Mouse (Mus musculus): ENCODE measurements at regions not wholly inside any gene's neighbourhood (a gene's known extent, or its start where the extent isn't known, plus 50 kb on each side); places are given as distances from the start of the nearest gene placed in this dataset.

DNA sequence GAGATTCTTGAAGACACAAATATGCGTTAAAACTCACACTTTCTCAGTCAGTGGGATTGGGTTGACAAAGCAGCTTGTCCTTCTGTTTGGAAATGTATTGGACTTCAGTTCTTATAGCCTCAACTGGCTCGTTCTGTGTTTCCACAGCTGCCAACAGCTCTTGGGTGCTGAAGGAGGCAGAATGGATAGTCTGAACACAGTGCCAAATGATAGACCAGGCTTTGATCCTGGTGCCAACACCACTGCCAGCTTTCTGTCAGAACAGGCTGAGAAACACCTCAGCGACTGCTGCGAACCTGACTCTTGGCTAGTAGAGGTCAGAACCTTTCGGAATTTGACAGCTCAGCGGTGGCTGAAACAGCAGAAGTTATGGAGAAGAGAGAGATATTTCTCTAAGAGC is 215.9 kb upstream of the Thsd7b start:
- Histone ChIP-seq H3K9me3 (no peaks in the 10 kb centered on the region), H3K36me3 (no peaks in the 10 kb centered on the region), H3K27ac (no peak overlapping the region), H3K27me3 (ENCODE audit: insufficient read depth, poor library complexity, severe bottlenecking) (no peaks in the 10 kb centered on the region), H3K4me3 (no peak overlapping the region), H3K4me1 (no peaks in the 10 kb centered on the region)
- no peak for DNase-seq (ENCODE audit: low spot score)
- 60% methylated on average over 6 of the region's 6 CpGs for WGBS

DNA sequence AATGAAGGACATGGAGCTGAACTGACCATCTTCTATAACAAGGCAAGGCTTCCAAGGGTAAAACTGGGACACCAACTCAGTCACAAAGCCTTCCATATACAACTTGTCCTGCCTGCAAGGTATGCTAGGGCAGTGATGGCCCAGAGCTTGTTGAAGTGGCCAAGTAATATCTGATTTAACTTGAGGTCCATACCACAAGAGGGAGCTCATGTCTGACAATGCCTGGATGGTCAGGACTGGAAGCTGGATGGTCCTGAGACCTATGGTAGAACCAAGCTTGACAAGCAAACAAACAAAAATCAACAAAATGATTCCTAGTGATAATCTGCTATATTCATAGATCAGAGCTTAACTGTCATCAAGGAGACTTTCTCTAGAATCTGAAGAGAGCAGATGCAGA is 217.8 kb upstream of the Thsd7b start:
- no peak overlapping the region for H3K27ac ChIP-seq
- no peaks in the 10 kb centered on the region for H3K27me3 ChIP-seq (ENCODE audit: insufficient read depth, poor library complexity, severe bottlenecking)
- H3K36me3 ChIP-seq = no peaks in the 10 kb centered on the region
- no peak for DNase-seq (ENCODE audit: low spot score)
- H3K4me1 ChIP-seq = no peaks in the 10 kb centered on the region
- no peak overlapping the region for H3K4me3 ChIP-seq
- no peaks in the 10 kb centered on the region for H3K9me3 ChIP-seq

DNA sequence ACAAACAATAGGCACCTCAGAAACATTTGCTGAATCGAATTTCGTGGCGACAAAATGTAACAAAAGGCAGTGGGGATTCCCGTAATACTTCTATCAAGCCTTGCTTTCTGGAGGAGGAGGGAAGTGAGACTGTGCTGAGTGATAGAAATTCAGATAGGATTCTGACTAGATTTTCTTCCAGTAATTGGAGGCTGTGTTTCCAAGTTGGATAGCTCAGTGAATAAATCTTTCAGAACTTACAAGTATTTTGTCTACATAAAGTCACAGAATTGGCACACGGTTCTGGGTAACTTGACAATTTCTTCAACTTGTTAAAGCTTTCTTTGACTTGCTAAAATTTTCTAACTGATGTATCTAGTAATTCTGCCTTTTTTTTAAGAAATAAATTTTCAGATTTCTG is 239.4 kb upstream of the Thsd7b start:
- DNase-seq (ENCODE audit: low spot score) = no peak
- Histone ChIP-seq H3K4me1 (no peaks in the 10 kb centered on the region), H3K4me3 (no peak overlapping the region), H3K9me3 (no peaks in the 10 kb centered on the region), H3K27ac (no peak overlapping the region), H3K27me3 (ENCODE audit: insufficient read depth, poor library complexity, severe bottlenecking) (no peaks in the 10 kb centered on the region), H3K36me3 (no peaks in the 10 kb centered on the region)
- WGBS = 82% methylated on average over 5 of the region's 5 CpGs

DNA sequence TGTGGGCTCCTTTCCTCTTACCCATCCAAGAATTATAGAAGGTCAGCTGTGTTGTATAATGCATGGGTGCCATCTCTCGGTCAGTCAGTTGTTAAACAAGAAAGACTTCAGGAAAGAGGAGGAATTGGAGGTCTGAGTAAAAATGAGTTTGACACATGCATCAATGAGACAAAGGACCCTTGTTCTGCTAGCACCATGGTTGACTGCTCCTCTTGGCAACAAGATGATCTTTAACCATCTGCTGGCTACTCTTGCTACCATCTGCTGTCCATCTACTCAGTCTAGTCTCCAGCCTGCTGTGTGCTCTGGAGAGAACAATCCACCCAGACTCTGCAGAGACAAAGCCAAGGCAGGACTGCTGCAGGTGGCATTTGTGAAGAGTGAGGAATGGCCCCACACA is 267.2 kb upstream of the Thsd7b start:
- Histone ChIP-seq H3K9me3 (no peaks in the 10 kb centered on the region), H3K36me3 (no peaks in the 10 kb centered on the region), H3K27me3 (ENCODE audit: insufficient read depth, poor library complexity, severe bottlenecking) (no peaks in the 10 kb centered on the region), H3K4me3 (no peak overlapping the region), H3K27ac (no peak overlapping the region), H3K4me1 (no peaks in the 10 kb centered on the region)
- 93% methylated on average over 1 of the region's 1 CpGs for WGBS
- no peak for DNase-seq (ENCODE audit: low spot score)

DNA sequence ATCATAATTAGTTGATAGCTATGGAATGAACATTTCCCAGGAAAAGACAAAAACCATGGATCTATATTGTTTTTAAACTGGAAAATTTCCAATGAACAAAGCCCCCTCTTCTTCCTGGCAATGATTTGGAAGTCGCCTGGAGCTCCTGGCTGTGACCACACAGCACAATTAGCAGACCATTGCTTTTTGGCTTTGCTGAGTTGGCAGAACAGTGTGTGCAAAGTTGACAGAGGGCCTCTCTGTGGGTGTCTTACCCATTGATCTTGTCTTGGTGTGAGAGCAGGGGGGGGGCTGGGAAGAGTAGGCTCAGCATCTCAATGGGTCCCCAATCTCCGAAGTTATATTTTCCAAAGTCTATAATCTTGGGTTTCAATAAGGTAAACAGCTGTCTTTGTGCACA is 270.8 kb upstream of the Thsd7b start:
- 77% methylated on average over 2 of the region's 2 CpGs for WGBS
- Histone ChIP-seq H3K36me3 (no peaks in the 10 kb centered on the region), H3K4me1 (no peaks in the 10 kb centered on the region), H3K27ac (no peak overlapping the region), H3K4me3 (no peak overlapping the region), H3K27me3 (ENCODE audit: insufficient read depth, poor library complexity, severe bottlenecking) (no peaks in the 10 kb centered on the region), H3K9me3 (no peaks in the 10 kb centered on the region)
- no peak for DNase-seq (ENCODE audit: low spot score)

DNA sequence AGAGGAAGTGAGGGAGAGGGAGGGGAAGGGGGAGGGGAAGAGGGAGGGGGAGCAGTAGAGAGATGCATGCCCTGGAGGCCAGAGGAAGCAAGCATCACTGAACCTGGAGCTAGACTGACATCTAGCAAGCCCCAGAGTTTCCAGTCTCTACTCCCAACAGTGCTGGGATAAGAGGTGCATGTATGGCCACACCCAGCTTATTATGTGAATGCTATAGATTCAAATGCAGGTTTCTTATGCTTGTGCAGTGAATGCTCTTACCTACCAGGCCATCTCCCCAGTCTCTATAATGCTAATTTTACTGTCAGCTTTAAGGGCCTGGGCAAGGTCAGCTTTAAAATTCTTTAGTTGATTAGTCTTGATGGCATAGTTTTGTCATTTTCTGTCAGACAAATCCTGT is 271.3 kb upstream of the Thsd7b start:
- no peaks in the 10 kb centered on the region for H3K27me3 ChIP-seq (ENCODE audit: insufficient read depth, poor library complexity, severe bottlenecking)
- H3K4me1 ChIP-seq = no peaks in the 10 kb centered on the region
- DNase-seq (ENCODE audit: low spot score) = no peak
- no peaks in the 10 kb centered on the region for H3K9me3 ChIP-seq
- H3K4me3 ChIP-seq = no peak overlapping the region
- H3K36me3 ChIP-seq = no peaks in the 10 kb centered on the region
- no peak overlapping the region for H3K27ac ChIP-seq

DNA sequence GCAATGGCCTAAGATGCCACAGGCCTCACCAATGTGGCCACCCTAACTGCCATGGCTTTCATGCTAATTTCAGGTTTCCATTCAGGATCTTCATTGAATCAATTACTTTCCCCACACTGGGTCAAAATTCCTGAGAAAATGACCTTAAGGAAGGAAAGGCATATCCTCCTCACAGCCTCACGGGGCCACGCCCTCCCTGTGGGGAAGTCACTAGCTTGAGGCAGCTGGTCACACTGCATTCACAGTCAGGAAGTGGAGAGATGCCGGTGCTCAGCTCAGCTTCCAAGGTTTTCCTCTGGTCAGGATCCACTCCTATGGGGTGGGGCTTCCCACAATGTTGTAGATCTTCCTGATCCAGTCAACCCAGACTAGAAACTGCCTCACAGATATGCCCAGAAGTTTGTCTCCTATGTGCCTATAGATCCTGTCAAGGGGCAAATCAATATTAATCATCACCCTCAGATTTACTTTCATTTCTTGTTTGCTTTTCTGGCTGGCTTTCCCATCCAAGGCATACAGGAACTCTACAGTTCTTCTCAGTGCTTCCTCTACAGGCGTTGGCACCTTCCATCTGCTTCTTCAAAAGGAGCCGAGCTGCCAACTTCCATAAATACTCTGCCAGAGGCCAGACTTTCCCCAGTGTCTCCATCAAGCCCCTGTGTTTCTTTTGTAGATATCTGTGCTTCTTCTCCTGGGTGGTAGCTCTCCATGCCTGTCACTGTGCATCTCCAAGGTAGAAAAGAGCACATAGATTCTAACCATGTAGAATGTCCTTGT is 273.2 kb upstream of the Thsd7b start:
- Histone ChIP-seq H3K9me3 (no peaks in the 10 kb centered on the region), H3K27me3 (ENCODE audit: insufficient read depth, poor library complexity, severe bottlenecking) (no peaks in the 10 kb centered on the region), H3K27ac (no peak overlapping the region), H3K4me1 (no peaks in the 10 kb centered on the region), H3K4me3 (no peak overlapping the region), H3K36me3 (no peaks in the 10 kb centered on the region)
- no peak for DNase-seq (ENCODE audit: low spot score)
- 65% methylated on average over 5 of the region's 5 CpGs for WGBS

DNA sequence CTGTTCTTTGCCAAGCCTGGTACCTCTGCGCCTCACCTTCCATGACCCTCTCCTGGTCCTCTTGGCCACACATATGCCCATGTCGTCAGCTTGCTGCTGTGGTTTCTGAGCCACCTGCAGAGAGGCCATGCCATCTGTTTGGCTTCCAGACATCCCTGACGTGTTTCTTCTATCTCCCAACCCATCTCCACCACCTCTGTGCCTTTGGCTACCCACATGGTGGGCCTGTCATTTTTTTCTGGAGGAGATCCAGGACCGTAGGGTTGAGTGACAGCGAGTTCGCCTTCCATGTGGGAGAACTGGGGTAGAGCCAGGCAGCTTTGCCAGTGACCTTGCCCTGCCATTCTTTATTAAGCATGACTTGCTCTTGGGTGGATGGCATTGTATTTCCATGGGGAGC is 278.4 kb upstream of the Thsd7b start:
- no peak overlapping the region for H3K4me3 ChIP-seq
- H3K27me3 ChIP-seq (ENCODE audit: insufficient read depth, poor library complexity, severe bottlenecking) = no peaks in the 10 kb centered on the region
- H3K36me3 ChIP-seq = no peaks in the 10 kb centered on the region
- WGBS = 81% methylated on average over 6 of the region's 6 CpGs
- H3K4me1 ChIP-seq = no peaks in the 10 kb centered on the region
- no peak overlapping the region for H3K27ac ChIP-seq
- DNase-seq (ENCODE audit: low spot score) = no peak
- no peaks in the 10 kb centered on the region for H3K9me3 ChIP-seq

DNA sequence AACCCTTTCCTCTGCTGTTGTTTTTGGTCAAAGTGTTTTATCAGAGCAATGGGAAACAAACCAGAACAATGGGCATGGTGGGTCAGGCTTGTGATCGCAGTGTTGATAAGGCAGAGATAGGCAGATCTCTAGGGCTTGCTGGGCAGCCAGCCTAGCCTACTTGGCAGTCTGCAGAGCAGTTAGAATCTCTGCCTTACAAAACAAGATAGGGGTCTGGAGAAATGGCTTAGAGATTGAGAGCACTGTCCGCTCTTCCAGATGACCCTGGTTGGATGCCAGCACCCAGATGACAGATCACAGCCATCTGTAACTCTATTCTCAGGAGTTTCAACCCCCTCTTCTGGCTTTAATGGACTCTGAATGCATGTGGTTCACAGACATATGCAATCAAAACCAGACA is 289.7 kb upstream of the Thsd7b start:
- Histone ChIP-seq H3K27me3 (ENCODE audit: insufficient read depth, poor library complexity, severe bottlenecking) (no peaks in the 10 kb centered on the region), H3K27ac (no peak overlapping the region), H3K4me1 (no peaks in the 10 kb centered on the region), H3K36me3 (no peaks in the 10 kb centered on the region), H3K4me3 (no peak overlapping the region), H3K9me3 (no peaks in the 10 kb centered on the region)
- DNase-seq (ENCODE audit: low spot score) = no peak
- WGBS = 77% methylated on average over 2 of the region's 2 CpGs

DNA sequence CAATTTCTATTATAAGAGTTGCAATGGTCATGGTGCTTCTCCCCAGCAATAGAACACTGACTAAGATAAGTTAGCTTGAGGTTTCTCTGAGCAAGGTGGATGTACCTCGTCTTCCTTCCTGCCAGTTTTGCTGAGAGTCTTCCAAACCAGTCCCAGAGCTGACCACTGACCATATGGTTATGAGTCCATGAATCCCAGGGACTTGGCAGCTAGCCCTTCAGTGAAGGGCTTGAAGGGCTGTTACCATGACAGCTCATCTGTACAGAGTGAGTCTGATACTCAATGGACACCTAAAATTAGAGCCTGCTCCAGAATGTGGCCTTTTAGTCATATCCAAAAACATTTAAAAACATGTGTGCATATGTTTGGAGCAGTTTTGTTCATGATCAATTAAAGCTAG is 297.5 kb upstream of the Thsd7b start:
- Histone ChIP-seq H3K27ac (no peak overlapping the region), H3K27me3 (ENCODE audit: insufficient read depth, poor library complexity, severe bottlenecking) (no peaks in the 10 kb centered on the region), H3K36me3 (no peaks in the 10 kb centered on the region), H3K4me1 (no peaks in the 10 kb centered on the region), H3K4me3 (no peak overlapping the region), H3K9me3 (no peaks in the 10 kb centered on the region)
- no peak for DNase-seq (ENCODE audit: low spot score)
- WGBS = 68% methylated on average over 1 of the region's 1 CpGs

DNA sequence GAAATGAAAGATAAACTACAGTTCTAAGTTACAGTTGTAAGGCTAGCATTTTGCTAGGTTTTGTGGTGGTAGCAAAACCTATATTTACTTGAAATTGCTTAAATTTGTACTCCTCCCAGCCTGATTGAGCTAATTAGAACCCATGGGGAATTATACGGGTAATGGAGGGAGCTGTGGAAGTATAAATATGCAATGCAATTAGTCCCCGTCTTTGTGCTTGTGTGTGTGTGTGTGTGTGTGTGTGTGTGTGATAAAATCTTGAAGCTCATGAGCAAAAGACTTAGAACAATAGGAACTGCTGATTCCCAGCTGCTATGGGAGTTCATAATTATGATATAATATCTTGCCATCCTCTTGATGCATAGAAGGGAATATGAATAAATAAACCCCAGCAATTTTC is 321.7 kb upstream of the Thsd7b start:
- Histone ChIP-seq H3K4me3 (no peak overlapping the region), H3K36me3 (no peaks in the 10 kb centered on the region), H3K27ac (no peak overlapping the region), H3K27me3 (ENCODE audit: insufficient read depth, poor library complexity, severe bottlenecking) (no peaks in the 10 kb centered on the region), H3K4me1 (no peaks in the 10 kb centered on the region), H3K9me3 (no peaks in the 10 kb centered on the region)
- no peak for DNase-seq (ENCODE audit: low spot score)
- WGBS = 82% methylated on average over 2 of the region's 2 CpGs

DNA sequence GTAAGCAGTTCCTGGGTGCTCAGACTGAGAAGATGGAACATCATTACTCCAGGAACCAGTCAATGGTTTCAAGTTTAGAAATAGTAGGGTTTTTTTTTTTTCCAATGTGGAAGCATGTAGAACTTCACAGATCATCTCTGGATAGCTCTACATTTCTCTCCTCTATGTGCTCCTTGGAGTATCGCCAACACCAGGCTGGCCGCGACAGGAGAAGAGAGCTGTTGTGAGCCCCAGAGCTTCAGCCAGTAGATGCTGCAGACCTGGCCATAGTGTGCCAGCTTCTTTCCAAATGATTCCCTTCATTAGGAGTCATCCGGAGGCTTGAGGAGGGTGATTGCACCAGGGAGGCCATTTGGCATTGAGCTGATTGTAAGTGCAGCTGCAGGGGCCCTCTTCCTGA is 322.6 kb upstream of the Thsd7b start:
- 85% methylated on average over 4 of the region's 4 CpGs for WGBS

DNA sequence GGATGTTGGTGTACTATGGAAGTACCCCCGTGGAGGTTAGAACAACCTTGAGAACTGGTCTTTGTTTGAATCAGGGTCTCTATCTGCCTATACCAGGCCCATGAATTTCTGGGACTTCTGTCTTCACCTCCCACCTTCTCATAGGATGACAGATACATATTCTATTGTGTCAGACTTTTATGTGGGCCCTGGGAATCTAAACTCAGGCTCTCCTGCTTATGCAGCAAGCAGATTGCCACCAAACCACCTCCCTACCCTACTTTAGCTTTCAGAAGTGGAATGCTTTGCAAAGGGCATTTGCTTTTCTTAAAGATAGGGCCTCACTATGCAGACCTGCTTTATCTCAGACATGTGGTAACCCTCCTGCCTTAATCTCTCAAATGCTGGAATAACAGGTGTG is 322.7 kb upstream of the Cxcr4 start:
- Histone ChIP-seq H3K9me3 (no peaks in the 10 kb centered on the region), H3K27ac (no peak overlapping the region), H3K4me1 (no peaks in the 10 kb centered on the region), H3K36me3 (no peaks in the 10 kb centered on the region), H3K27me3 (ENCODE audit: insufficient read depth, poor library complexity, severe bottlenecking) (no peaks in the 10 kb centered on the region), H3K4me3 (no peak overlapping the region)
- DNase-seq (ENCODE audit: low spot score) = no peak
- 73% methylated on average over 1 of the region's 1 CpGs for WGBS

More for the DNA sequence above, 322.6 kb upstream of the Thsd7b start:
- no peak overlapping the region for H3K4me3 ChIP-seq
- no peaks in the 10 kb centered on the region for H3K4me1 ChIP-seq
- no peaks in the 10 kb centered on the region for H3K36me3 ChIP-seq
- no peaks in the 10 kb centered on the region for H3K9me3 ChIP-seq
- no peak overlapping the region for H3K27ac ChIP-seq
- no peaks in the 10 kb centered on the region for H3K27me3 ChIP-seq (ENCODE audit: insufficient read depth, poor library complexity, severe bottlenecking)
- DNase-seq (ENCODE audit: low spot score) = no peak

DNA sequence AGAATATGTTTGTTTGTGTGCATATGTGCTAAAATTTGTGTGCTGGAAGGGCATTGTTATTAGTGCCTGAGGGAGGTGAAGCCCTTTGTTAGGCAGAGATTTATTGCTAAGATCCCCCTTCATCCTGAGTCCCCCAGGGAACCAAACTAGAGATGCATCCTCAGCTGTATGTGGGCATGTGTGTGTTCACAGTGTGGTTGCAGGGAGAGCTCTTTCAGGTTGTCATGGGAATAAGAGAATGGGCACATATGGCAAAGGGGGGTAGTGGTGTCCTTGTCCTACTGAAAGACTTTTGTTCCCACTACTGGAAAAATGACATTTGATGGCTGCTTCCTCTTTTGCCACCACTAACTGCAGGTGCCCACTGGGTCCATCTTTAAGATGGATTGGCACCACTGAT is 320.4 kb upstream of the Cxcr4 start:
- H3K4me1 ChIP-seq = no peaks in the 10 kb centered on the region
- DNase-seq (ENCODE audit: low spot score) = no peak
- H3K4me3 ChIP-seq = no peak overlapping the region
- no peaks in the 10 kb centered on the region for H3K27me3 ChIP-seq (ENCODE audit: insufficient read depth, poor library complexity, severe bottlenecking)
- no peaks in the 10 kb centered on the region for H3K9me3 ChIP-seq
- H3K36me3 ChIP-seq = no peaks in the 10 kb centered on the region
- H3K27ac ChIP-seq = no peak overlapping the region

Measured in heart, embryonic 10.5 days (tissue).